Mouse (Mus musculus) limb, embryonic 13.5 days (tissue): ENCODE measurements around the gene Zmat3. TPM values are rescaled to one million over a fixed set of nuclear protein-coding genes. Genes with fewer than 3 reads are reported as not detected.

Experiments used
- ATAC-seq: fragments of 200-750 bp; cut with Nextera tagmentation; 2 replicates; pipeline ENCODE4 v1.8.0; 2017; ENCODE audit warnings: low read depth, moderate number of reproducible peaks, moderate TSS enrichment; ENCODE audit not compliant: low FRiP score
- H3K27ac ChIP-seq: fragments of 300-500 bp; sonication (generic); 2 replicates; pipeline ENCODE4 v1.5.1; 2015; ENCODE audit warnings: inconsistent platforms, mild to moderate bottlenecking, moderate library complexity
- H3K27me3 ChIP-seq: fragments of 300-500 bp; sonication (generic); 2 replicates; pipeline ENCODE4 v1.6.1; 2015; ENCODE audit warnings: mild to moderate bottlenecking, inconsistent platforms
- H3K36me3 ChIP-seq: fragments of 300-500 bp; sonication (generic); 2 replicates; pipeline ENCODE4 v1.6.1; 2015; ENCODE audit warnings: inconsistent platforms, mild to moderate bottlenecking, moderate library complexity
- H3K4me1 ChIP-seq: fragments of 300-500 bp; sonication (generic); 2 replicates; pipeline ENCODE4 v1.6.1; 2015; ENCODE audit warnings: inconsistent platforms
- H3K4me2 ChIP-seq: fragments of 300-500 bp; sonication (generic); replicated peaks from 2 replicates; pipeline ENCODE4 v1.6.1; 2015; ENCODE audit warnings: inconsistent platforms, mild to moderate bottlenecking, moderate library complexity
- H3K4me3 ChIP-seq: fragments of 300-500 bp; sonication (generic); 2 replicates; pipeline ENCODE4 v1.5.1; 2015; ENCODE audit warnings: moderate library complexity, mild to moderate bottlenecking, inconsistent platforms
- H3K9ac ChIP-seq: fragments of 300-500 bp; sonication (generic); 2 replicates; pipeline ENCODE4 v1.6.1; 2015; ENCODE audit warnings: mild to moderate bottlenecking, inconsistent platforms
- H3K9me3 ChIP-seq: fragments of 300-500 bp; sonication (generic); 2 replicates; pipeline ENCODE4 v1.6.1; 2016; ENCODE audit warnings: inconsistent platforms
- WGBS: fragments of 180-500 bp; shearing (Covaris S2); methylation state at CpG from one replicate; pipeline ENCODE4 v1.1.7; 2015; 5-methylcytosine and 5-hydroxymethylcytosine counted together
- polyA plus RNA-seq: library from polyadenylated mRNA; unstranded; fragments of >200 nt; fragmentation: Nextera tagmentation; extraction: Ambion mirVana; gene quantifications from 2 replicates; pipeline ENCODE4 v1.2.1, GENCODE M21; 2015

Gene Zmat3
- polyA plus RNA-seq, 1 experiment from 2014 or later, result 5.5 TPM

GRCm38 (mm10) chr3:32364841-32365545 is 821 bp downstream of the Zmat3 start:
- no peaks in the 10 kb centered on the region for H3K27me3 ChIP-seq
- no peaks in the 10 kb centered on the region for H3K9me3 ChIP-seq
- H3K27ac ChIP-seq, result peak overlapping the region; percentile 44; the same call in 1 of the 2 replicates
- peak overlapping the region; percentile 92 for H3K4me3 ChIP-seq
- H3K4me2 ChIP-seq, result peak overlapping the region; percentile 83
- H3K36me3 ChIP-seq, result no peaks in the 10 kb centered on the region
- 1% methylated on average over 54 of the region's 54 CpGs for whole genome bisulfite sequencing
- H3K9ac ChIP-seq, result peak overlapping the region; percentile 83
- peaks cover 34% of the 10 kb centered on the region for H3K4me1 ChIP-seq
- ATAC-seq, result peak; percentile 49

- Histone ChIP-seq H3K9ac (no peak overlapping the region), H3K4me2 (peak overlapping the region; percentile 83), H3K27ac (no peak overlapping the region), H3K9me3 (no peaks in the 10 kb centered on the region), H3K36me3 (no peaks in the 10 kb centered on the region), H3K4me1 (peaks cover 34% of the 10 kb centered on the region), H3K27me3 (no peaks in the 10 kb centered on the region), H3K4me3 (no peak overlapping the region)
- 51% methylated on average over 4 of the region's 4 CpGs for WGBS
- no peak for ATAC-seq
Measured at GRCm38 (mm10) chr3:32364195-32364594, 1.6 kb downstream of the Zmat3 start.

- H3K27me3 ChIP-seq, result no peaks in the 10 kb centered on the region
- ATAC-seq, result no peak
- no peaks in the 10 kb centered on the region for H3K9me3 ChIP-seq
- no peak overlapping the region for H3K4me2 ChIP-seq
- no peak overlapping the region for H3K27ac ChIP-seq
- H3K36me3 ChIP-seq, result 0 out of 2 replicates have a peak, but pooled peaks cover 3% of the 10 kb centered on the region
- H3K4me1 ChIP-seq, result peaks cover 22% of the 10 kb centered on the region
- H3K4me3 ChIP-seq, result no peak overlapping the region
- 24% methylated on average over 6 of the region's 6 CpGs for WGBS
- H3K9ac ChIP-seq, result 0 out of 2 replicates have a peak overlapping the region, but pooled peaks have one; percentile 13
Measured at GRCm38 (mm10) chr3:32361221-32361620, 4.6 kb downstream of the Zmat3 start.

- Histone ChIP-seq H3K4me1 (no peaks in the 10 kb centered on the region), H3K9me3 (no peaks in the 10 kb centered on the region), H3K36me3 (peaks cover 24% of the 10 kb centered on the region), H3K4me2 (no peak overlapping the region), H3K4me3 (no peak overlapping the region), H3K27me3 (no peaks in the 10 kb centered on the region), H3K9ac (no peak overlapping the region), H3K27ac (no peak overlapping the region)
- 87% methylated on average over 6 of the region's 6 CpGs for WGBS
- no peak for ATAC-seq
Measured at GRCm38 (mm10) chr3:32347881-32348280, 17.9 kb downstream of the Zmat3 start.

GRCm38 (mm10) chr3:32345249-32345648 is 20.6 kb downstream of the Zmat3 start:
- no peak for ATAC-seq
- Histone ChIP-seq H3K4me3 (no peak overlapping the region), H3K4me2 (no peak overlapping the region), H3K36me3 (peaks cover 37% of the 10 kb centered on the region), H3K27me3 (no peaks in the 10 kb centered on the region), H3K9me3 (no peaks in the 10 kb centered on the region), H3K27ac (no peak overlapping the region), H3K9ac (no peak overlapping the region), H3K4me1 (no peaks in the 10 kb centered on the region)
- 83% methylated on average over 11 of the region's 11 CpGs for WGBS

GRCm38 (mm10) chr3:32344825-32345224 is 21.0 kb downstream of the Zmat3 start:
- Histone ChIP-seq H3K4me3 (no peak overlapping the region), H3K4me2 (no peak overlapping the region), H3K9ac (no peak overlapping the region), H3K36me3 (peaks cover 37% of the 10 kb centered on the region), H3K27me3 (no peaks in the 10 kb centered on the region), H3K4me1 (no peaks in the 10 kb centered on the region), H3K27ac (no peak overlapping the region), H3K9me3 (no peaks in the 10 kb centered on the region)
- 79% methylated on average over 5 of the region's 5 CpGs for WGBS
- ATAC-seq, result no peak

- no peak for ATAC-seq
- no peaks in the 10 kb centered on the region for H3K9me3 ChIP-seq
- H3K27me3 ChIP-seq, result no peaks in the 10 kb centered on the region
- H3K9ac ChIP-seq, result no peak overlapping the region
- WGBS, result 85% methylated on average over 12 of the region's 12 CpGs
- H3K4me2 ChIP-seq, result no peak overlapping the region
- H3K4me1 ChIP-seq, result no peaks in the 10 kb centered on the region
- H3K4me3 ChIP-seq, result no peak overlapping the region
- H3K27ac ChIP-seq, result no peak overlapping the region
- peaks cover 34% of the 10 kb centered on the region for H3K36me3 ChIP-seq
Measured at GRCm38 (mm10) chr3:32343371-32343770, 22.4 kb downstream of the Zmat3 start.

GRCm38 (mm10) chr3:32341434-32341833 is 24.4 kb downstream of the Zmat3 start:
- ATAC-seq, result no peak
- 92% methylated on average over 19 of the region's 19 CpGs for WGBS
- peaks cover 30% of the 10 kb centered on the region for H3K36me3 ChIP-seq
- no peaks in the 10 kb centered on the region for H3K4me1 ChIP-seq
- H3K4me3 ChIP-seq, result no peak overlapping the region
- H3K27ac ChIP-seq, result no peak overlapping the region
- no peaks in the 10 kb centered on the region for H3K9me3 ChIP-seq
- no peak overlapping the region for H3K9ac ChIP-seq
- no peaks in the 10 kb centered on the region for H3K27me3 ChIP-seq
- no peak overlapping the region for H3K4me2 ChIP-seq

GRCm38 (mm10) chr3:32338231-32338630 is 27.6 kb downstream of the Zmat3 start:
- no peak overlapping the region for H3K9ac ChIP-seq
- no peaks in the 10 kb centered on the region for H3K9me3 ChIP-seq

GRCm38 (mm10) chr3:32337770-32338169 is 28.0 kb downstream of the Zmat3 start:
- no peak for ATAC-seq
- WGBS, result 81% methylated on average over 7 of the region's 7 CpGs

More at GRCm38 (mm10) chr3:32338231-32338630, 27.6 kb downstream of the Zmat3 start:
- H3K4me3 ChIP-seq, result no peak overlapping the region
- peaks cover 20% of the 10 kb centered on the region for H3K36me3 ChIP-seq
- no peak overlapping the region for H3K27ac ChIP-seq
- H3K27me3 ChIP-seq, result no peaks in the 10 kb centered on the region
- no peaks in the 10 kb centered on the region for H3K4me1 ChIP-seq
- no peak for ATAC-seq
- no peak overlapping the region for H3K4me2 ChIP-seq
- WGBS, result 67% methylated on average over 7 of the region's 7 CpGs

GRCm38 (mm10) chr3:32334901-32335300 is 30.9 kb downstream of the Zmat3 start:
- no peaks in the 10 kb centered on the region for H3K36me3 ChIP-seq
- no peaks in the 10 kb centered on the region for H3K9me3 ChIP-seq
- WGBS, result 91% methylated on average over 11 of the region's 11 CpGs
- H3K9ac ChIP-seq, result no peak overlapping the region
- H3K27ac ChIP-seq, result no peak overlapping the region
- no peak overlapping the region for H3K4me3 ChIP-seq
- no peak for ATAC-seq
- H3K4me1 ChIP-seq, result no peaks in the 10 kb centered on the region
- no peak overlapping the region for H3K4me2 ChIP-seq
- no peaks in the 10 kb centered on the region for H3K27me3 ChIP-seq

More at GRCm38 (mm10) chr3:32337770-32338169, 28.0 kb downstream of the Zmat3 start:
- no peaks in the 10 kb centered on the region for H3K4me1 ChIP-seq
- H3K4me2 ChIP-seq, result no peak overlapping the region
- H3K27me3 ChIP-seq, result no peaks in the 10 kb centered on the region
- no peak overlapping the region for H3K9ac ChIP-seq
- H3K9me3 ChIP-seq, result no peaks in the 10 kb centered on the region
- no peak overlapping the region for H3K27ac ChIP-seq
- H3K4me3 ChIP-seq, result no peak overlapping the region
- H3K36me3 ChIP-seq, result peaks cover 17% of the 10 kb centered on the region

GRCm38 (mm10) chr3:32333456-32334086 is 32.2 kb downstream of the Zmat3 start:
- no peak overlapping the region for H3K4me3 ChIP-seq
- no peaks in the 10 kb centered on the region for H3K4me1 ChIP-seq
- peak; percentile 79 for ATAC-seq
- no peaks in the 10 kb centered on the region for H3K9me3 ChIP-seq
- no peaks in the 10 kb centered on the region for H3K27me3 ChIP-seq
- H3K36me3 ChIP-seq, result no peaks in the 10 kb centered on the region
- H3K4me2 ChIP-seq, result no peak overlapping the region
- H3K9ac ChIP-seq, result no peak overlapping the region
- H3K27ac ChIP-seq, result no peak overlapping the region
- 38% methylated on average over 7 of the region's 7 CpGs for WGBS
